ENCODE assay signal across 1 mouse cellular context in the genomic region with DNA sequence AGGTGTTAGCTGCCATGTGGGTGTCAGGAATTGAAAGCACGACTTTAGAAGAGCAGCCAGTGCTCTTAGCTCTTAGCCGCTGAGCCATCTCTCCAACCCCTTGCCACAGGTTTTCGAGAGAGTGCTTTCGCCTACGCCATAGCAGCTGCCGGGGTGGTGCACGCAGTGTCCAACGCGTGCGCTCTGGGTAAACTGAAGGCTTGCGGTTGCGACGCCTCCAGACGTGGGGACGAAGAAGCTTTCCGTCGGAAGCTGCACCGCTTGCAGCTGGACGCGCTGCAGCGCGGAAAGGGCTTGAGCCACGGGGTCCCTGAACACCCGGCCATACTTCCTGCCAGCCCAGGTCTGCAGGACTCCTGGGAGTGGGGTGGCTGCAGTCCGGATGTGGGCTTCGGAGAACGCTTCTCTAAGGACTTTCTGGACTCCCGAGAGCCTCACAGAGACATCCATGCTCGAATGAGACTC.
TF ChIP-seq lines count a peak whose summit lies in the region.

No protein-coding gene starts in this region.

TF ChIP-seq in CH12.LX, 34 proteins besides CTCF, POLR2A, EP300 and RAD21 (continued from another document):
- TF ChIP-seq MAFK (IDR thresholded peaks at IDR 0.05; ENCODE audit: insufficient replicate concordance, low read length) (0 out of 2 replicates have a peak, but pooled peaks have one; percentile 42), NELFE (IDR thresholded peaks at IDR 0.05; ENCODE audit: low read depth, low read length) (peak; percentile 30; the same call in 1 of the 2 replicates), BHLHE40 (IDR thresholded peaks at IDR 0.05; ENCODE audit: low read depth, low read length) (peak; percentile 97), PAX5 (IDR thresholded peaks at IDR 0.05; ENCODE audit: low read length) (no peak), NRF1 (IDR thresholded peaks at IDR 0.05; ENCODE audit: low read depth, low read length) (peak; percentile 85), ETS1 (conservative IDR thresholded peaks at IDR 0.05; ENCODE audit: low read depth, low read length) (peak; percentile 88), HCFC1 (IDR thresholded peaks at IDR 0.05; ENCODE audit: low read depth, low read length) (peak; percentile 59), E2F4 (IDR thresholded peaks at IDR 0.05; ENCODE audit: insufficient replicate concordance, low read depth, low read length) (no peak), POLR2AphosphoS2 (IDR thresholded peaks at IDR 0.05; ENCODE audit: low read depth, low read length) (peak; percentile 76), GABPA (IDR thresholded peaks at IDR 0.05; ENCODE audit: insufficient replicate concordance, low read depth, low read length) (no peak), USF1 (IDR thresholded peaks at IDR 0.05; ENCODE audit: low read depth, low read length) (no peak), MYC (IDR thresholded peaks at IDR 0.05; ENCODE audit: low read depth, low read length) (peak; percentile 81), MEF2A (IDR thresholded peaks at IDR 0.05; ENCODE audit: borderline replicate concordance, low read depth, low read length) (peak; percentile 67; the same call in 1 of the 2 replicates), ZMIZ1 (IDR thresholded peaks at IDR 0.05; ENCODE audit: low read depth, low read length) (peak; percentile 83), ZC3H11A (IDR thresholded peaks at IDR 0.05; ENCODE audit: low read depth, low read length) (no peak), TBP (conservative IDR thresholded peaks at IDR 0.05; ENCODE audit: low read depth, low read length) (0 out of 2 replicates have a peak, but pooled peaks have one; percentile 50), SMC3 (IDR thresholded peaks at IDR 0.05; ENCODE audit: low read depth, low read length) (no peak)
